Mouse (Mus musculus) ES-Bruce4 (cell line): Measurements from ENCODE around the gene Adam15. TPM values are rescaled to one million over a fixed set of nuclear protein-coding genes. Genes with fewer than 3 reads are reported as not detected.

ENCODE experiments used
- H3K27ac ChIP-seq: 2 replicates; pipeline ENCODE4 v1.5.1; 2012; ENCODE audit warnings: low read length, inconsistent platforms; ENCODE audit not compliant: insufficient read depth
- H3K27me3 ChIP-seq: 2 replicates; pipeline ENCODE4 v1.6.1; 2012; ENCODE audit warnings: mild to moderate bottlenecking, low read length, inconsistent platforms; ENCODE audit not compliant: control insufficient read depth, poor library complexity, insufficient read depth, severe bottlenecking
- H3K36me3 ChIP-seq: 2 replicates; pipeline ENCODE4 v1.6.1; 2012; ENCODE audit warnings: inconsistent platforms, mild to moderate bottlenecking, low read length, moderate library complexity; ENCODE audit not compliant: control insufficient read depth, poor library complexity, insufficient read depth, severe bottlenecking
- H3K4me1 ChIP-seq: one replicate; pipeline ENCODE4 v1.8.1; 2011; ENCODE audit warnings: low read length; ENCODE audit not compliant: control insufficient read depth, insufficient read depth
- H3K4me3 ChIP-seq: 2 replicates; pipeline ENCODE4 v1.5.1; 2011; ENCODE audit warnings: low read depth, mild to moderate bottlenecking, low read length
- H3K9ac ChIP-seq: 2 replicates; pipeline ENCODE4 v1.6.1; 2012; ENCODE audit warnings: low read depth, mild to moderate bottlenecking, inconsistent platforms; ENCODE audit not compliant: poor library complexity, severe bottlenecking
- H3K9me3 ChIP-seq: replicated peaks from 2 replicates; pipeline ENCODE4 v1.6.1; 2012; ENCODE audit warnings: mild to moderate bottlenecking, low read length, inconsistent platforms; ENCODE audit not compliant: control insufficient read depth, poor library complexity, insufficient read depth, severe bottlenecking
- CTCF ChIP-seq: IDR thresholded peaks from one replicate; pipeline ENCODE4 v1.8.1; 2011; ENCODE audit warnings: low read depth, low read length
- EP300 ChIP-seq: IDR thresholded peaks from 2 replicates; pipeline ENCODE4 v1.6.1; 2011; ENCODE audit warnings: low read depth, low read length; ENCODE audit not compliant: insufficient read depth
- POLR2A ChIP-seq: IDR thresholded peaks from one replicate; pipeline ENCODE4 v1.8.1; 2011; ENCODE audit warnings: low read length; ENCODE audit not compliant: insufficient read depth
- polyA plus RNA-seq: library from polyadenylated mRNA; stranded (reverse); fragments of >200 nt; gene quantifications from 2 replicates; pipeline ENCODE4 v1.2.4, GENCODE M21; 2011; ENCODE audit warnings: low read depth; ENCODE audit not compliant: missing spikeins, insufficient read depth, insufficient read length

Gene Adam15
- polyA plus RNA-seq, 1 experiment, result 25.2 TPM

DNA sequence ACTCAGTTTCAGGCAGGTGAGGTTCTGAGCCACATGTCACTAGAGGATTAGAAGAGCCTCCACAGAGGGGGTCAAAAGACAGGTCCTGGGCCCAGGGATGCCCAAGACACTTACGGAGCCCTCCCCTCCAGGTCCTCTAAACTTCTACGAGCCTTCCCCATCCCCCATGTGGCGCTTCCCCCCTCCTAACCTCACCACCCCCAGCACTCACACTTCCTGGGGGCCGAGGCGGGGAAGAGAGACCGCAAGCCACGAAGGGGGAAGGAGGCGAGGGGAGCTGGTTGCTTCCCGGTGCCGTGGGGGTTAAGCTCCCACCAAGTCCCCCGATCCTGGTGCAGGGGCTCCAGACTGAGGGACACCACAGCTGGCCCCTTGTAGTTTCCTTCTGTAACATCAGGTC lies 35.7 kb upstream of the Adam15 start:
- no peaks in the 10 kb centered on the region; the same call in 1 of the 2 replicates for H3K36me3 ChIP-seq
- H3K4me3 ChIP-seq, result no peak overlapping the region
- H3K9ac ChIP-seq, result peak overlapping the region; percentile 16; the same call in 1 of the 2 replicates
- H3K27me3 ChIP-seq, result no peaks in the 10 kb centered on the region
- no peaks in the 10 kb centered on the region for H3K9me3 ChIP-seq
- TF ChIP-seq POLR2A, result no peak
- peaks cover 16% of the 10 kb centered on the region for H3K4me1 ChIP-seq
- no peak overlapping the region for H3K27ac ChIP-seq

GRCm38 (mm10) chr3:89384331-89385076 lies 34.7 kb upstream of the Adam15 start:
- TF ChIP-seq CTCF (no peak), EP300 (no peak), POLR2A (no peak)
- no peaks in the 10 kb centered on the region for H3K27me3 ChIP-seq
- 0 out of 2 replicates have a peak overlapping the region, but pooled peaks have one; percentile 16 for H3K9ac ChIP-seq
- H3K4me1 ChIP-seq, result peaks cover 19% of the 10 kb centered on the region
- no peak overlapping the region for H3K27ac ChIP-seq
- H3K9me3 ChIP-seq, result no peaks in the 10 kb centered on the region
- H3K36me3 ChIP-seq, result no peaks in the 10 kb centered on the region; the same call in 1 of the 2 replicates
- H3K4me3 ChIP-seq, result no peak overlapping the region

DNA sequence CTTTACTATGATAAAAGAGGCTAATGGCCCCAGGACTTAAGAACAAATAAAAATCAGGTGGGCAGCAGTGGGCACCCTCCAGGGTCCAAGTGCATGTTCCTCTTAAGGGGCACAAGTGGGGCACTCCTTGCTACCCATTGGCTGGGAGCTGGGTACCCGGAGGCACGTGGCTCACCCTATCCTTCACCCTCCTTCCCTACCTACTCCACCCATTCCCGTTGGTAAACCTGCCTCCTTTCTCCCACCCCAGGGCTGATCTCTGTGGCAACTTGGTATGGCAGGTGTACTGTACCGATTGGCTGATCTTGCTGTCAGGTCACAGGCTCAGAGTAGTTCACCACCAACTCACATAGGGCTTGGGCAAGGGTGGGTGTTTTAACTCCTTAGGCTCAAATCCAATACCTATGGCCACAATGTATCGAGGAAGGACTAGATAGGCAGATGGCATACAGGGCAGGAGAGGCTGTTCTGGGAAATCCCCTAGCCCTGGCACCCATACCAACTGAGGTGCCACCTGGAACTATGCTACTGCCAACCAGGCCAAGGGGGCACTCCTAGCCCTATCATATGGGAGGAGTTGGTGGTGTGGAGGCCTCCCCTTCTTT lies 34.0 kb upstream of the Adam15 start:
- Histone ChIP-seq H3K36me3 (no peaks in the 10 kb centered on the region; the same call in 1 of the 2 replicates), H3K27ac (peak overlapping the region; percentile 95), H3K4me1 (peaks cover 21% of the 10 kb centered on the region), H3K9ac (no peak overlapping the region), H3K4me3 (no peak overlapping the region), H3K27me3 (no peaks in the 10 kb centered on the region), H3K9me3 (no peaks in the 10 kb centered on the region)
- TF ChIP-seq CTCF, result no peak
- no peak for TF ChIP-seq EP300
- no peak for TF ChIP-seq POLR2A

- no peak for TF ChIP-seq POLR2A
- no peaks in the 10 kb centered on the region for H3K27me3 ChIP-seq
- no peaks in the 10 kb centered on the region for H3K9me3 ChIP-seq
- no peak overlapping the region for H3K4me3 ChIP-seq
- no peak overlapping the region for H3K9ac ChIP-seq
- H3K27ac ChIP-seq, result peak overlapping the region; percentile 95
- H3K4me1 ChIP-seq, result peaks cover 21% of the 10 kb centered on the region
- no peaks in the 10 kb centered on the region; the same call in 1 of the 2 replicates for H3K36me3 ChIP-seq
Observed at GRCm38 (mm10) chr3:89382950-89383349, 33.2 kb upstream of the Adam15 start.

DNA sequence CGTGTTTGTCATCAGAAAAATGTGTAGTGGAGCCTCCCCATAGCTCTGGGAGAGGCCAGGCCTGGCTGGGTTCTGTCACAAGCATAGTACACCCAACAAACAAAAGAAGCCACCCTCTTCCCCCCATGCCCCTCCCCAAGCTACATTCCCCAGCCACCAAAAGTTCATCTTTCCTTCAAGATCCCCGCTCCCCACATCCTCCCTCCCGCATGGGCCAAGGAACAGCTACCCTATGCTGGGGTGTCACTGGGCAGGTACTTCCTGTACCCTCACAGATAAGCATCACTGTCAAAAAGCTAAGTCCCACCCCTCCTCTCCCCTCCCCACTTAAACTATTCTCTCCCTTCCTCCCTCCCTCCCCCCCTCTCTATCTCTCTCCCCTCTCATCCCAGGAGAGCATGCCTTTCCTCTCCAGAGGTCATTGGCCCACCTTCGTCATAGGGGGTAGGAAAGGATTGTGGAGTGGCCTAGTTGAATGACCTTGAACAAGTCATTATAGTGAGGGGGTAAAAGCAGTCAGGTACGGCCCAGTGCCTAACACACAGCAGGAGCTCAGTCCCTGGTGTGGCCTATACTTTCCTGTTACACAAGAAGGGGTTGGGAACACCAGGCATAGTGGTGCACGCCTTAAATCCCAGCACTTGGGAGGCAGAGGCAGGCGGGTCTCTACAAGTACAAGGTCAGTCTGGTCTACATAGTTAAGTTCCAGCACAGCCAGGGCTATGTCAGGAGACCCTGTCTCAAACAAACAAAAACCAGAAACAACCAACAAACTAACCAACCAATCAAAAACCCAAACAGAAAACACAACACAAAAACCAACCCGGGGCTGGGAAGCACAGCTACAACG lies 32.5 kb upstream of the Adam15 start:
- H3K27me3 ChIP-seq, result no peaks in the 10 kb centered on the region
- H3K9ac ChIP-seq, result no peak overlapping the region
- H3K4me1 ChIP-seq, result peaks cover 21% of the 10 kb centered on the region
- no peak overlapping the region for H3K4me3 ChIP-seq
- peak overlapping the region; percentile 95 for H3K27ac ChIP-seq
- TF ChIP-seq POLR2A (no peak), CTCF (no peak)
- H3K9me3 ChIP-seq, result no peaks in the 10 kb centered on the region
- H3K36me3 ChIP-seq, result no peaks in the 10 kb centered on the region; the same call in 1 of the 2 replicates
